Mouse (Mus musculus): ENCODE results near the gene 1700013G24Rik.

Gene 1700013G24Rik

GRCm38 (mm10) chr4:137476065-137476760 is 23.1 kb downstream of the 1700013G24Rik start:
- DNase-seq (ENCODE audit: low read depth, low spot score): no peak

GRCm38 (mm10) chr4:137476761-137477237 is 23.7 kb downstream of the 1700013G24Rik start:
- no peak for DNase-seq (ENCODE audit: low read depth, low spot score)

- DNase-seq (ENCODE audit: low read depth, low spot score): no peak
Observed at GRCm38 (mm10) chr4:137477611-137478010, 24.5 kb downstream of the 1700013G24Rik start.

DNA sequence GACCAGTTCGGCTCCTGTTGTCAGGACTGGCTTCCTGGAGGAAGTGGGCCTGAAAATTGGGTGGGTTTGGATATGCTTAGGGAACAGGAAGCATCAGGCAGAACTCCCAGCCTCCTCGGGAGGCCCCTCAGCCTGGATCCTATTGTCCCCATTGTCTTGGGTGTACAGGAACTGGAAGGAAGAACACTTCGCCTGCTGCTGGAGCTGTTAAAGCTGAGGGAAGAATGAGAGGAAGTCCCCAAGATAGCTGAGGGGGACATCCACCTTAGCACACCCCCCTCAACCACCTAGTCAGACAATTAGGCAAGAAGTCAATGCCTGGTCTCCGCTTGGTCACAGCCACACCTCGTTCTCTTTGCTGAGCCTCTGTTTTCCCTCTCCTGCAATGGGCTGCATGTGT is 25.2 kb downstream of the 1700013G24Rik start:
- no peak for DNase-seq (ENCODE audit: low read depth, low spot score)

GRCm38 (mm10) chr4:137479757-137480156 is 26.7 kb downstream of the 1700013G24Rik start:
- no peak for DNase-seq (ENCODE audit: low read depth, low spot score)

- no peak for DNase-seq (ENCODE audit: low read depth, low spot score)
Observed at GRCm38 (mm10) chr4:137480191-137480992, 27.3 kb downstream of the 1700013G24Rik start.

- no peak for DNase-seq (ENCODE audit: low read depth, low spot score)
Observed at GRCm38 (mm10) chr4:137480993-137481340, 27.9 kb downstream of the 1700013G24Rik start.

DNA sequence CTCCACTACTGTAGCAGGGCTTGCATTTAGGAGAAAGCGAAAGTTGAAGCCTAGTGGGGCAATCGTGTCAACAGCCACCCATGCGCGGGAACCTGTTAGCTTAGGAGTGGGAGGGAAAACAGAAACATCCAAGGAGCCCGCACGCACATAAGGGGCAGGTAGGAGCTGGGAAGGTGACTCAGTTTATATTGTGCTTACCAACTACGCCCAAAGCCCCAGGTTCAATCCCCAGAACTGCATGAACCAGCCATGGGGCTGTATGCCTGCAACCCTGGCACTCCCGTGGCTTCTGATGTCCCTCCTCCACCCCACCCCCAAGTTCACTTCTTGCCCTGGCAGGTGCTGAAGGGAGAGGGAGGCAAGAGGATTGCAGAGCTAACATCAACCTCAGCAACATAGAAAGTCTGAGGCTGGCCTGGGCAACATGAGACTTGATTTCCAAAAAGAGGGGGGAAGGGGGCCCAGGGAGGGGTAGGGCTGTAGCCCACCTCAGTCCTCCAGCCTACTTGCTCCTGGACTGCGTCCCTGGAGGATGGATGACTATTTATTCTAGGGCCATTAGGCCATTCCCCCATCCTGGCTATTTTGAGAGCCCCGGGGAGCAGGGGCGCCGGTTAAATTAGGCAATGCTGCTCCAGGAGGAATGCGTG is 28.4 kb downstream of the 1700013G24Rik start:
- no peak for DNase-seq (ENCODE audit: low read depth, low spot score)

- DNase-seq (ENCODE audit: low read depth, low spot score): no peak
Observed at GRCm38 (mm10) chr4:137483871-137484270, 30.8 kb downstream of the 1700013G24Rik start.

GRCm38 (mm10) chr4:137484586-137484985 is 31.5 kb downstream of the 1700013G24Rik start:
- no peak for DNase-seq (ENCODE audit: low read depth, low spot score)

- no peak for DNase-seq (ENCODE audit: low read depth, low spot score)
Observed at GRCm38 (mm10) chr4:137485258-137485960, 32.3 kb downstream of the 1700013G24Rik start.

DNA sequence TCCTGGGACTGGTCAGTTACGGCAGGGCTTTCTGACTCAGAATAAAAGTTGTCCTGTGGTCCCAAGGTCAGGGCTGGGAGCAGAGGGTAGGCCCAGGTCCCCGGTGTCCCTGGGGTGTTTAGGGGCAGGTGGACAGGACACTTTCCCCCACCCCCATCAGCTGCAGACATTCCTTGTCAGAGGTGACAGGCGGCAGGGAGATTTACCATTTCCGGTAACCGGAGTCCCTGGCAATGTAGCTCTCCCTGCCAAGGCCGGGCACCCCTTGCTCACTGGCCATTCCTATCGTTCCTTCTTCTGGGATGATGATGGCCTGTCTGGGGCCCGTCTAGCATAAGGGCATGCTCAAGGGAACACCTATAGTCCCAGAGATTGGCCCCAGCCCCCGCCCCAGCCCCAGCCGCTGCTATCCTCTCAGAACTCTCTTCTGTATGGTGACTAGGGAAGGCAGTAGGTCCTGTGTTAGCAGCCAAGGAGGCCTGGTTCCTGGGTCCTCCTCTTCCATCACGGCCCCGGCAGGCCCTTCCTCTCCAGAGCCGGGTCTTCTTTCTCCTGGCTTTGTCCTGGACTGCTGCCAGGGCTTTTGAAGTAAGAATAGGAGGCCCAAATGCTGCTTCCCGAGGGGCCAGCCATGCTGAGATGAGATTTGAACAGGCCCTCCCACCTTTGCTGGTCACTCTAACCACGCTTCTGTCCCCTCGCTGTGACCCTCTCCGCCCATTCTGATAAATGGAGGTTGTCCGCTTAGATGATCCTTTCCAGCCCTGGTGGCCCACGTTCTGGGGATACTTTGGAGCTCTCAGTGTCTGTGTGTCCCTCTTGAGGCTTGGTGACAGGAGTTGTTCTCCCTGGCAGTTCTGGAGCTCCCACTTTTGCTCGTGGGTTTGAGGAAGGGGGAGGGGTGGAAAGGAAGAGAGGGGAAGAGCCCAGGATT is 33.3 kb downstream of the 1700013G24Rik start:
- DNase-seq (ENCODE audit: low read depth, low spot score): no peak

- no peak for DNase-seq (ENCODE audit: low read depth, low spot score)
Observed at GRCm38 (mm10) chr4:137487286-137488000, 34.4 kb downstream of the 1700013G24Rik start.

DNA sequence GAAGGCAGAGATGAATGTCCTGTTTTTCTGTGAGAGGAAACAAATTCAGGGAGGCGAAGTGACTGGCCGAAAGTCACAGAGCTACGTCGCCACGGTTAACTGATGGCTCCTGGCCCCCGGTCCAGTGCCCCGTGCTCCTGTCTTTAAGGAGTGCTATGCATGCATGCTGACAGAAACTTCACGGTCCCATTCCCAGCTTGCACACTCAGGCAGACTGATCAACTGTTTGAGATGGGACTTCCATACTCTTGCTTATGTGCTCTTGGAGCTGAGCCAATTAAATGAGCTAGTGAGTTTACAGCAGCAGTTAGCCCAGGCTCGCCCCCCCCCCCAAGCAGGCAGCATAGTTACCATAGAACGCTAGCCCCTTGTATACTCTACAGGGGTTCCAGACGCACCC is 35.0 kb downstream of the 1700013G24Rik start:
- DNase-seq (ENCODE audit: low read depth, low spot score): no peak

- no peak for DNase-seq (ENCODE audit: low read depth, low spot score)
Observed at GRCm38 (mm10) chr4:137488571-137489303, 35.7 kb downstream of the 1700013G24Rik start.

DNA sequence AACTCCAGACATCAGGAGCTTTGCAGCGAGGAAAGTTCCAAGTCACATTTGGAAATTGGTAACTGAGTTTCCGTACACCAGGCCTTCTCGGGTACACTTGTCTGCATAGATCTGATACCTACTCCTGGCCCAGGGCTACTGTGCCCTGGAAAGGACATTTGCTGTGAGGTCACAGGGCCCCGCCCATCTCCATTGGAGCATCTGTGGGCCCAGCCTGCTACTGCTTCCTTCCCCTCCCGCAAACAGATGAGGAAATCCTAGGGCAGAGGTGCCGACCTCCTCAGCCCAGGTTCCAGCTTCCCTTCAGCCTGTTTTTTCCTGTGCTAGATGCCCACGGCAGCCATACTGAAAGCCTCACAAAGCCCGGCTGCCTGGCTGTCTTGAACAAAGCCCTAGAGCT is 36.9 kb downstream of the 1700013G24Rik start:
- no peak for DNase-seq (ENCODE audit: low read depth, low spot score)

- no peak for DNase-seq (ENCODE audit: low read depth, low spot score)
Observed at GRCm38 (mm10) chr4:137492563-137492962, 39.5 kb downstream of the 1700013G24Rik start.

DNA sequence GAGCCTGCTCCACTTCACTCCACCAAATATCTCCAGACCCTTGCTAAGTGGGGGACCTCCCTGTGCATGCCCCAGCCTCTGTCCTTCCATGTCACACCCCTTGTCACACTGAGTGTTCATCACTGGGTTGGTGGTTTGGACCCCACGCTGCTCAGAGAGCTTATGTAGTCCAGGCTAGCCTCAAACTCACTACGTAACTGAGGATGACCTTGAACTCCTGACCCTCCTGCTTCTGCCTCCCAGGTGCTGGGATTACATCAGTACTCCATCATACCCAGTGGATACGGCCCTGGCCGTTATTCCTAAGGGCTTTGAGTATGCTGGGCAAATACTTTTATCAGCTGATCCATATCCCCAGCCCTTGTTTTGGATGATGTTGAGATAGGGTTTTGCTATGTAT is 40.1 kb downstream of the 1700013G24Rik start:
- no peak for DNase-seq (ENCODE audit: low read depth, low spot score)

DNA sequence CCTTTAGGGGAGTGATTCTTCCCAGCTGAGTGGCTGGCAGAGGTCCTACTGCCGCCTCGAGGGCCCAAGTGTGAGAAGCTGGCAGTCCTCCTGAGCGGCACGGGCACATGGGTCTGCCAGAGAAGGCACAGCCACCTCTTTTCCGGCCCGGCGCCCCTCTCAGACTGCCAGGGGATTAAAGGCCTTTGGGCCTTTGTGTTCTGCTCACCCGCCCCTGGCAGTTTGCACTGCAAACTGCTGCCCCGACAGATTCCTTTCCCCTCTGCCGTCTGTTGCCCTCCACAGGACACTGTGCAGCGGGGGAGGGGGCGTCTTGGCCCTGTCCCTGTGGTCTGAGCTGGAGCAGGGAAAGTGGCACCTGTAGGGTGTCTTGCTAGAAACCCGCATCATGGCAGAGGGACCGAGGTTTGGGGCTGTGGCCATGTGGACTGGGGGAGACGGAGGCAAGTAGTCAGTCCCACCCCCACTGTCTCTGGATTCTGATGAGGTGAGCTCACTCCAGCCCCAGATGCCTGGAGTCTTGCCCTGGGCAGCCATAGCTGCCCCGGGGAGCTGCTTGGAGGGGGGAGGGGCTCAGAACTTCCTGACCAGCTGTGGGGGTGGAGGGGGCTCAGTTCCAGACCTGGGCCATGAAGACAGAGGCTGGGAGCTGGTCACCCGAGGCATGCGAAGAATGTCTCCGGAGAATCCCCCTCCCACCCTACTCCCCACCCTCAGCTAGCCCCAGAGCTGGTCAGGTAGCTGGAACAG is 41.8 kb downstream of the 1700013G24Rik start:
- no peak for DNase-seq (ENCODE audit: low read depth, low spot score)
